Comparison of ENCODE assay signal across 25 mouse cellular contexts in genomic region chr19:58202627-58203026, GRCm38 (mm10).
A peak's percentile ranks its signal among the peaks of the same experiment; 100 is the strongest.
DNase-seq lines count a peak whose midpoint lies in the region; ATAC-seq lines count a peak whose summit lies in the region.
"Had no signal": no experiment of that assay in that cellular context is flagged by ENCODE, and none has a peak within 500 bp of the region (broad histone marks: within the 10 kb centered on the region; RNA-seq: fewer than 3 reads in every experiment).

No protein-coding gene starts in this region.

- no peak overlapping the region for H3K4me3 ChIP-seq in forebrain, embryonic 11.5 days (ENCODE audit: low read depth, low read length)
- no peak overlapping the region for H3K4me3 ChIP-seq in forebrain, embryonic 10.5 days
- H3K4me3 ChIP-seq in midbrain, embryonic 15.5 days, result no peak overlapping the region
- H3K4me3 ChIP-seq in midbrain, embryonic 10.5 days, result no peak overlapping the region
- H3K4me3 ChIP-seq in embryonic facial prominence, embryonic 10.5 days, result no peak overlapping the region
- H3K4me3 ChIP-seq: forebrain, embryonic 12.5 days; forebrain, embryonic 15.5 days; heart, embryonic 12.5 days; heart, embryonic 15.5 days; hindbrain, embryonic 10.5 days; hindbrain, embryonic 13.5 days had no signal

- WGBS in forebrain, embryonic 11.5 days, result 75% methylated on average over 5 of the region's 5 CpGs
- 78% methylated on average over 5 of the region's 5 CpGs for WGBS in forebrain, embryonic 10.5 days
- 79% methylated on average over 5 of the region's 5 CpGs for WGBS in midbrain, embryonic 15.5 days
- 82% methylated on average over 5 of the region's 5 CpGs for WGBS in midbrain, embryonic 10.5 days
- WGBS in embryonic facial prominence, embryonic 10.5 days, result 50% methylated on average over 5 of the region's 5 CpGs

- no peak overlapping the region for H3K4me2 ChIP-seq in forebrain, embryonic 11.5 days (ENCODE audit: low read depth, low read length, severe bottlenecking)
- no peak overlapping the region for H3K4me2 ChIP-seq in midbrain, embryonic 15.5 days
- H3K4me2 ChIP-seq: forebrain, embryonic 12.5 days; forebrain, embryonic 15.5 days; heart, embryonic 12.5 days; heart, embryonic 15.5 days; hindbrain, embryonic 13.5 days had no signal

- no peak for ATAC-seq in forebrain, embryonic 11.5 days (replicated peaks; ENCODE audit: low FRiP score)
- ATAC-seq in midbrain, embryonic 15.5 days (replicated peaks), result no peak
- ATAC-seq in megakaryocyte, adult 5-6 weeks (ENCODE audit: poor library complexity, severe bottlenecking), result peak; percentile 63
- no peak for ATAC-seq in megakaryocyte-erythroid progenitor cell, adult 5-6 weeks (replicated peaks; ENCODE audit: low FRiP score, low TSS enrichment, poor library complexity, severe bottlenecking)
- ATAC-seq: forebrain, embryonic 15.5 days; hindbrain, embryonic 16.5 days; intestine, postnatal 0 days; Patski had no signal

- peak; percentile 37 for DNase-seq in forebrain, embryonic 11.5 days (ENCODE audit: low spot score)
- DNase-seq in forebrain, embryonic 10.5 days (ENCODE audit: extremely low spot score, low spot score), result no peak
- DNase-seq in midbrain, embryonic 10.5 days (ENCODE audit: low spot score), result no peak
- peak; percentile 49 for DNase-seq in embryonic facial prominence, embryonic 10.5 days (ENCODE audit: low spot score)
- no peak for DNase-seq in kidney, adult 9 months
- DNase-seq: adrenal gland, postnatal 14 days; cerebellum, adult 11-12 months; cerebellum, adult 8-10 months; cerebellum, postnatal 10 days; gastrocnemius, postnatal 25 days; heart, postnatal 10 days; heart, postnatal 36 days had no signal

- no peaks in the 10 kb centered on the region for H3K27me3 ChIP-seq in forebrain, embryonic 11.5 days (ENCODE audit: control insufficient read depth, insufficient read depth, low read length)
- peaks cover 16% of the 10 kb centered on the region for H3K27me3 ChIP-seq in forebrain, embryonic 10.5 days (ENCODE audit: poor library complexity, severe bottlenecking)
- no peaks in the 10 kb centered on the region for H3K27me3 ChIP-seq in midbrain, embryonic 15.5 days (replicated peaks)
- no peaks in the 10 kb centered on the region for H3K27me3 ChIP-seq in midbrain, embryonic 10.5 days (ENCODE audit: low read depth, poor library complexity, severe bottlenecking)
- peaks cover 9% of the 10 kb centered on the region for H3K27me3 ChIP-seq in embryonic facial prominence, embryonic 10.5 days (replicated peaks; ENCODE audit: low read depth, poor library complexity, severe bottlenecking)
- H3K27me3 ChIP-seq: forebrain, embryonic 15.5 days had no signal

- no peaks in the 10 kb centered on the region for H3K4me1 ChIP-seq in forebrain, embryonic 11.5 days (replicated peaks; ENCODE audit: control insufficient read depth, insufficient read depth, low read length)
- H3K4me1 ChIP-seq in forebrain, embryonic 10.5 days, result peaks cover 39% of the 10 kb centered on the region
- H3K4me1 ChIP-seq in midbrain, embryonic 15.5 days, result peaks cover 15% of the 10 kb centered on the region
- peaks cover 7% of the 10 kb centered on the region; the same call in 1 of the 2 replicates for H3K4me1 ChIP-seq in midbrain, embryonic 10.5 days
- H3K4me1 ChIP-seq in embryonic facial prominence, embryonic 10.5 days, result peaks cover 72% of the 10 kb centered on the region
- H3K4me1 ChIP-seq: heart, embryonic 12.5 days; heart, embryonic 15.5 days had no signal

- no peak overlapping the region for H3K9ac ChIP-seq in forebrain, embryonic 11.5 days (ENCODE audit: low read length)
- no peak overlapping the region for H3K9ac ChIP-seq in midbrain, embryonic 15.5 days
- H3K9ac ChIP-seq: forebrain, embryonic 12.5 days; forebrain, embryonic 15.5 days; heart, embryonic 12.5 days; heart, embryonic 15.5 days; hindbrain, embryonic 13.5 days had no signal

- no peaks in the 10 kb centered on the region for H3K36me3 ChIP-seq in forebrain, embryonic 11.5 days (ENCODE audit: control insufficient read depth, insufficient read depth, low read length)
- no peaks in the 10 kb centered on the region for H3K36me3 ChIP-seq in forebrain, embryonic 10.5 days (replicated peaks)
- H3K36me3 ChIP-seq in midbrain, embryonic 15.5 days (replicated peaks), result no peaks in the 10 kb centered on the region
- H3K36me3 ChIP-seq in midbrain, embryonic 10.5 days, result no peaks in the 10 kb centered on the region
- no peaks in the 10 kb centered on the region for H3K36me3 ChIP-seq in embryonic facial prominence, embryonic 10.5 days (replicated peaks)
- H3K36me3 ChIP-seq: forebrain, embryonic 12.5 days; forebrain, embryonic 15.5 days; G1E; heart, embryonic 12.5 days; heart, embryonic 15.5 days; hindbrain, embryonic 10.5 days; hindbrain, embryonic 13.5 days had no signal

- H3K27ac ChIP-seq in forebrain, embryonic 11.5 days (ENCODE audit: low read depth, low read length), result no peak overlapping the region
- H3K27ac ChIP-seq in forebrain, embryonic 10.5 days, result no peak overlapping the region
- 0 out of 2 replicates have a peak overlapping the region, but pooled peaks have one; percentile 8 for H3K27ac ChIP-seq in midbrain, embryonic 15.5 days
- H3K27ac ChIP-seq in midbrain, embryonic 10.5 days (replicated peaks), result no peak overlapping the region
- H3K27ac ChIP-seq in embryonic facial prominence, embryonic 10.5 days (replicated peaks), result no peak overlapping the region
- H3K27ac ChIP-seq: forebrain, embryonic 12.5 days; forebrain, embryonic 15.5 days; heart, embryonic 15.5 days; hindbrain, embryonic 10.5 days; hindbrain, embryonic 13.5 days had no signal

- H3K9me3 ChIP-seq in forebrain, embryonic 11.5 days (ENCODE audit: control insufficient read depth, low read length), result no peaks in the 10 kb centered on the region
- no peaks in the 10 kb centered on the region for H3K9me3 ChIP-seq in forebrain, embryonic 10.5 days
- H3K9me3 ChIP-seq in midbrain, embryonic 15.5 days, result no peaks in the 10 kb centered on the region
- no peaks in the 10 kb centered on the region for H3K9me3 ChIP-seq in midbrain, embryonic 10.5 days (replicated peaks)
- no peaks in the 10 kb centered on the region for H3K9me3 ChIP-seq in embryonic facial prominence, embryonic 10.5 days
- H3K9me3 ChIP-seq: forebrain, embryonic 12.5 days; forebrain, embryonic 15.5 days; heart, embryonic 12.5 days; heart, embryonic 15.5 days; hindbrain, embryonic 10.5 days; hindbrain, embryonic 13.5 days had no signal

Comparison
In these comparisons a context has a peak if more than half of its experiments do, and no peak if none do; other contexts are left out.
1. DNase-seq: peak in forebrain, embryonic 11.5 days (single experiment) and embryonic facial prominence, embryonic 10.5 days (single experiment); none in forebrain, embryonic 10.5 days (single experiment), midbrain, embryonic 10.5 days (single experiment) and kidney, adult 9 months (single experiment).